Mouse (Mus musculus): ENCODE results near the gene Slc7a15. TPM values are rescaled to one million over a fixed set of nuclear protein-coding genes. Genes with fewer than 3 reads are reported as not detected.
A peak's percentile ranks its signal among the peaks of the same experiment; 100 is the strongest.
"Not testable (repeated sequence)": the region's sequence is repeated elsewhere in the genome, so short reads cannot be mapped to it uniquely, and the experiment has no call there.

Slc7a15 gene
- total RNA-seq, 2 experiments from 2014 or later = not detected

DNA sequence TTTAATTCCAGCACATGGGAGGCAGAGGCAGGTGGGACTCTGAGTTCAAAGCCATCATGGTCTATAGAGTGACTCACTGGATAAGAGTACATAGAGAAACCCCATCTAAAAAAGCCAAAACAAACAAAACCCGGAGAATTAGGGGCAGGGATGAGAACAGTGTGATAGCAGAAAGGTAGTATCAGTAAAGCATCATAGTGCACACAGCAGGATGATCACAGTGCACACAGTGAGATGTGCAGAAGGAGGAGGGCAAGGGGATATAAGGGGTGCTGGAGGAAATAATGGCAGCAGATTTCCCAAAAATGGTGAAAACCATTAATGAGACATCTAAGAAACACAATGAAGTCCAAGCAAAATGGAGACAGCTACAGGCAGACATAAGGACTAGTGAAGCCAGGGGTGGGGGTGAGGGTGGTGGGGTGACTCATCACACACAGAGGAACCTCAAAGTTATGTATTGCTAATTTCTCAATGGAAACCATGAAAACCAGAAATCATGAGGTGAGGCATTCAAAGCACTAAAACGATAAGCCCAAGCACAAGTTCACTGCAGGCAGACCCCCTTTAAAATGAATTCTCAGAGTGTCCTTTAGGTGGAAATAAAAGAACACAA lies 27.5 kb downstream of the Slc7a15 start:
- DNase-seq; intact Hi-C loops (cut with DNase I): not testable (repeated sequence)

DNA sequence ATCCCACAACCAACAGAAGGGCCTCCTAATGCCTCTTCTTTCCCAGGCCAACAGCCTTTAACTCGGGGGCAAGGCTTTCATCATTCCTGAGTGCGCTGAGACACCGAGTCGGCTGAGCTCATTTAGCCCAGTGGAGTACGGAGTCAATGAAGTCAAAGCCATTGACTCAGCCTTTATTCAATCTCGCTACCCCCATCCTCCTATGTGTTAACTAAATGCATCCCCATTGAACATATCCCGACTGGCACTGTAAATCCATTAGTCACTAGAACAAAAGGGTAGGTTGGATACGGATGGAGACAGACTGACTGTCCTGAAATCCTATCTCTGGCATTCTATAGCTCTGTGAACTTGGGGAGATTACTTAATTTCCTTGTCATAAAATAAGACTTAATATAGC lies 36.7 kb downstream of the Slc7a15 start:
- DNase-seq; intact Hi-C loops (cut with DNase I): not testable (repeated sequence)

DNA sequence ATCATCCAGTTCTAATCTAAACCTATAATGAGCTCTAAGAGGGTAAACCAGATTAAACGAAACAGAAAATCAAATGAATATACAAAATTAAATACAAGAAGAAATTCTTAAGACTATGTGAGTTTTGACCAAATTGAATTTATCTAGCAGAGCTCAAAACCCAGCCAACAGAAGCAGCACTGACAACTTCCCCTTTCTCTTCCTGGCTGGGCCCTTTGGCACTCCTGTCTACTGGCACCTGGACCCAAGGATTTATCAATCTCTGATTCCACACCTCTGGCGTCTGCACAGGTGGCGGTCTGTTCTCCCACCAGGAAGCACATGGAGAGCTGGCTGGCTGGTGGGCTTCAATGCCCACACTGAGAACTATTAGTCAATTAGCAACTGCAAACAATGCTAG lies 39.0 kb downstream of the Slc7a15 start:
- not testable (repeated sequence) for DNase-seq

DNA sequence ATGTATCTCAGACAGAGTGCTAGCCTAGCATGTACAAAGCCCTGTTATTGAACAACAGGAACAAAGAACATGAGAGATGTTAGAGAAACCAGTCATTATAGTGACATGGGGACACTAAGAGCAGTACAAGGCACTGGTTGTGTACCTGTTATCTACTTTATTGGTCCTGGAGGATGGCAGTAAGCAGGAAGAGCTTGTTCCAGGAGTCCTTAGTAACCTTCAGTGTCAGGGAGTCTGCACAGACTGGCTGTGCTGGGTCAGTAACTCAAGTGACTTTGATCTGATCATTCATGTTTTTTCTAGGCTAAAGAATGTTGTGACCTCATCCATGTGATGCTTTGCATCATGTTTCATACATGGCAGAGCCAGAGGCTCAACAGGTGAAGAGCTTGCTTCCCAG lies 42.7 kb downstream of the Slc7a15 start:
- intact Hi-C loops (cut with DNase I) = no loop called here
- DNase-seq = no peak

More for the DNA sequence above, 39.0 kb downstream of the Slc7a15 start:
- intact Hi-C loops (cut with DNase I) = not testable (repeated sequence)

- intact Hi-C loops (cut with DNase I) = no loop called here
- DNase-seq = no peak
Observed at GRCm38 (mm10) chr12:8555419-8555818, 43.4 kb downstream of the Slc7a15 start.

GRCm38 (mm10) chr12:8547357-8547756 lies 51.5 kb downstream of the Slc7a15 start:
- peak; percentile 59 to 67 for DNase-seq
- intact Hi-C loops (cut with DNase I) = loop anchor here (2.0 kb wide), 3 partner anchors 39 to 235 kb away; partner anchors contain the start of gene Hs1bp3

GRCm38 (mm10) chr12:8546801-8547200 lies 52.1 kb downstream of the Slc7a15 start:
- DNase-seq = no peak
- intact Hi-C loops (cut with DNase I) = loop anchor here (2.0 kb wide), 3 partner anchors 38 to 234 kb away; partner anchors contain the start of gene Hs1bp3

- no peak for DNase-seq
- intact Hi-C loops (cut with DNase I) = no loop called here
Observed at GRCm38 (mm10) chr12:8545066-8545610, 53.7 kb downstream of the Slc7a15 start.

DNA sequence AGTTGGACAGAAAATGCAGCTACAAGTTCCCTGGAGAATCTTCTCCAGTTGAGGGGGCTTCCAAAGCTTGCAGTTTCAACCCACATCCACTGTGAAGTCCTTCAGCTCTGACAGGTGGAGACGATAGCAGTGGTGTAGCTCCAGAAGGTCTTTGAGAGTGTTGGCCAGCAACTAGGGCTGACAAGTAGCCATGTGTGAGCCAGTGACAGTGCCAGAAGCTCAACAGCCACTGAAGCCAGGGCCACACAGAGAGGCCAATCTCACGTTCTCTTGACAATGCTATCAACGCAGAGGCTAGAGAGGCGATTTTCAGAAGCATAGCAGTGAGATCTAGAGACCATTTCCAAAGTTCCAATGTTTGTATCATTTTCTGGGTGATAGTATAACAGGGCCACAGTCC lies 56.5 kb downstream of the Slc7a15 start:
- intact Hi-C loops (cut with DNase I) = no loop called here
- no peak for DNase-seq

DNA sequence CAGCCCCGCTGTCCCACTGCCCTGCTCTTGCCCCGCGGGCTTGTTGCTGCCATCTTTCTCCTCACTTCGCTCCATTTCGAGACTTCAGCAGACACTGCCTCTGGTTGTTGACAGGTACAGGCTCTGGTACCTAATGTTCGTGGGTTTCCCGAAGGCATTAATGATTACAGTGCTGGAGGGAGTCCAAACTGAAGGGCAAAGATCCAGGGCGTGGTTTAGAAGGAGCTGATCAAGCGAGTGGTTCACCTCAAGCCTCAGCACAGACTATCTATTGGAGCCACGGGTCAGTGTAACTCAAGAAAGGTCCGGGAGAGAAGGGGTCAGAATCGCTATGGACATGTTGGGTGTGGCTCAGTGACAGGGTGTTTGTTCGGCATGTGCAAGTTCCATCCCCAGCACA lies 59.4 kb downstream of the Slc7a15 start:
- no peak for DNase-seq
- intact Hi-C loops (cut with DNase I) = no loop called here

DNA sequence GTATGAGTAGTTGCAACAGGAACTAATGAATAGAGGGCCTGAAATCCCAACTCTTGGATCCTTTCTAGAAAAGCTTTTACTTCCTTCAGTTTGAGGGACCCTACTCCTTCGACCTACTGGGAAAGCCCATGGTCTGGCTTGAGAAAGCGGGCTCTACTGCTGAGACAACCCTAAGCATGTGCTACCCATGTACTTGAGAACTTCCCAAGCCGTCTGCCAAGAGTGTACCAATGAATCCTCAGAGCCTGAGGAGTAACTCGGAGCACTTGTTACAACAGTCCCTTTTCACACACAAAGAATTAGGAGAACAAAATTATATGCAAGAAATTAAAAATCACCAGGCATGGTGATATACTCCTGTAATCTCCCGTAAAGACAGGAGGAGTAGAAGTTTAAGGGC lies 61.6 kb downstream of the Slc7a15 start:
- no peak for DNase-seq
- intact Hi-C loops (cut with DNase I) = no loop called here

DNA sequence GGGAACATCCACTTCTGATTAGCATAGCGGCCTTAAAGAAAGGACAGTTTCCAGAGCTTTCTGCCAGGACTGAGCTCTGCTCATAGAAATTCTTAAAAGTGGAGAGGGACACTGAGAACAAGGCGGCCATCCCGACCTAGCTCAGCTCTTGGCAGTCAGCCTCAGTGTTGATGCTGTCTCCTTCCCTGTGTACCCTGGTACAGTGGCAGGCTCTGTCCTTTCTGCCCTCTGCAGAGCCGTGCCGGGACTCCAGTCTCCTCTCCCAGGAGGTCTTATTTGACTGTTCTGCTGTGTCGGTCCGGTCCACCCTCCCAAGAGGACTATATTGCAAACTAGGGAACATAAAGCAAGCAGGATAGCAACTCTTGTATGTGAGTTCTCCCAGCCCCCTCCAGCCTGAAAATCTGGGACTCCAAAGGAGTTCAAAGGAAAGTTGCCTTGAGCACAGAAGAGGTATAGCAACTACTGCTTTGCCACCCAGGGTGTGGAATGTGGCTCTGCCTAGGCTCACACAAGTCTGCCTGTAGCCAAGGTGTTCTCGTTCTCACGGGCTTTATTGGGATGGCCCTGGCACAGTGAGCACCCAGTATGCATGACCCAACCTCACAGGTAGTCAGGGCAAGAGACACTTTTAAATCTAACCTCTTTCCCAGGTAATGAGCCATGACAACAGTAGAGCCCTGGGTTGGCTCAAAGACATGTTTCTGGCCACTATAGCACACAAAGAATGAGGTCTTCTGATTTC lies 62.5 kb downstream of the Slc7a15 start:
- DNase-seq = no peak
- intact Hi-C loops (cut with DNase I) = no loop called here

- DNase-seq = no peak
- intact Hi-C loops (cut with DNase I) = no loop called here
Observed at GRCm38 (mm10) chr12:8535596-8535995, 63.3 kb downstream of the Slc7a15 start.

GRCm38 (mm10) chr12:8534915-8535314 lies 64.0 kb downstream of the Slc7a15 start:
- intact Hi-C loops (cut with DNase I) = no loop called here
- no peak for DNase-seq

DNA sequence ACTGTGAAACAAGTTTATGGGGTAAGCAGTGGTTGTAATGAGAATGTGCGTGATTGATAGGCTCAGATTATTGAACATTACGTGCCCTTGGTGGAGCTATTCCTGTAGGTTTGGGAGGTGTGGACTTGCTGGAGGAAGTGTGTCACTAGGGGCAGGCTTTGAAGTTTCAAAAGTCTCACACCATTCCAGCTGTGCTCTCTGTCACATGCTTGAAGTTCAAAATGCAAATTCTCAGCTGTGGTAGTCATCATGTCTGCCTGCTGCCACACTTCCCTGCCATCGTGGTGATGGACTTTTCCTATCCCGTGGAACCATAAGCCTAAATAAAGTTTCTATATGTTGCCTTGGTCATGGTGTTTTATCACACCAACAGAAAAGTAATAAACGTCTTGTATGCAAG lies 71.1 kb downstream of the Slc7a15 start:
- DNase-seq = no peak
- intact Hi-C loops (cut with DNase I) = no loop called here

DNA sequence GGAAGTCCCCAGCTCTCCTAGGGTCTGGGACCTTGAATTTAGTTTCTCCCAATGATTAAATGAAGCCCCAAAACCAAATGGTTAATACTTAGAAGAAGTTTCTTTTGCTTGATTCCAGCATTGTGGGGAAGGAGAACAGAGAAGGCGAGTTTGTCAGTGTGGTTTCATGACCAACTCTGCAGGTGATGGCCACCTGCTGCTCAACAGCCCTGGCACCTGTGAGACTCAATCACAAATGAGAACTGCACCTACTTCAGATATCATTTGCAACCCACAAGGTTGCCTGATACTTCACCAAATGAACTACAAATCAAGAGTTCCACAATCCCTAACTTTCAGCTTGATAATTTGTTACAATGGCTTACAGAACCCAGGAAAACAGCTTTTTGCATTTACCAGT lies 71.7 kb downstream of the Slc7a15 start:
- intact Hi-C loops (cut with DNase I) = no loop called here
- no peak for DNase-seq

DNA sequence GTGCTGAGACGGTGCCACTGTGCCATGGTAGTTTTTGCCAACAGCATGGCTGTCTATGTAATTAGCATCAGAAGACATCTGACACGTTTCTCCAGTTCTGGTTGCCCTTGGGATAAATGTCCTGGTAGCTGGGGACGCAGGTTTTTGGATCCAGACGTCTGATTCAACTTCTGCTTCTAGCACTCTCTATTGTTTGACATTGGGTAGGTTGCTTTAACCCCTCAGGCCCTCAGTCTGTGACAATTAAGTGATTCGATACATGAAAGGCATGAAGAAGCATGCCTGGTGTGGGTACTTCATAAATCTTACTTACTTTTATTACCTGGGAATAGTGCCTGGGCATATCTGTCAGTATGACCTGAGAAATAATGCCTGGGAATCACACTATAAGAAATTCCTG lies 74.8 kb downstream of the Slc7a15 start:
- intact Hi-C loops (cut with DNase I) = no loop called here
- no peak for DNase-seq

GRCm38 (mm10) chr12:8522711-8523110 lies 76.2 kb downstream of the Slc7a15 start:
- intact Hi-C loops (cut with DNase I) = no loop called here
- DNase-seq = no peak

DNA sequence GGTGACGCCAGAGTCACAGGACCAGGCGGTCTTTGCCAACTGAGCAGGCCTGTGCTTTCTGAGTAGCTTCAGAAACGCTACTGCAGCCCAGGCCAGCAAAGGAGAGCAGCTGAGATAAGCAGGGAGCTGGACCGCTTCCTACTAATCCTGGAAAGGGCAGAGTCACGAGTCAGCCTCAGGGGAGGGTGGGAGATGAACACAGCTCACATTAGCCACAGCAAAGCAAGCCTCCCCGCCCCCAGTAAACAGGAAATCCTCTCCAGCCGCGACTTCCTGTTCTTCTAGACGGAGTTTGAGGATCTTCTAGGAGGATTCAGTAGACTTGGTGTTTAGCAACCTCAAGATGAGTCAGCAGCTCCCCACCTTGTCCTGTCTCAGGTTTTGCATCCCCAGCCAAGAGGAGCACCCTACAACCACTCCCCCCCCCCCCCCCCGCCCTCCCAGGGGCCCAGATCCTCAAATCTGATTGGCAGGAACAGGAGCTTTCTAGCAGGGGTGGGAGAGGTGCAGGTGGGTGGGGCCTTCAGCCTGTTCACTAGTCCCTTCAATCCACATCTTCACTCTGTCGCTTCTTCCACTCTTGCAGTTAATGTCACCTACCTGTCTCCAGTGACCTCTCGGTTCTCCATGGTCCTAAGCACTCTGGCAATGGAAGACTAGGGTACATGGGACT lies 77.4 kb downstream of the Slc7a15 start:
- intact Hi-C loops (cut with DNase I) = no loop called here
- peak; percentile 79 to 82 for DNase-seq

DNA sequence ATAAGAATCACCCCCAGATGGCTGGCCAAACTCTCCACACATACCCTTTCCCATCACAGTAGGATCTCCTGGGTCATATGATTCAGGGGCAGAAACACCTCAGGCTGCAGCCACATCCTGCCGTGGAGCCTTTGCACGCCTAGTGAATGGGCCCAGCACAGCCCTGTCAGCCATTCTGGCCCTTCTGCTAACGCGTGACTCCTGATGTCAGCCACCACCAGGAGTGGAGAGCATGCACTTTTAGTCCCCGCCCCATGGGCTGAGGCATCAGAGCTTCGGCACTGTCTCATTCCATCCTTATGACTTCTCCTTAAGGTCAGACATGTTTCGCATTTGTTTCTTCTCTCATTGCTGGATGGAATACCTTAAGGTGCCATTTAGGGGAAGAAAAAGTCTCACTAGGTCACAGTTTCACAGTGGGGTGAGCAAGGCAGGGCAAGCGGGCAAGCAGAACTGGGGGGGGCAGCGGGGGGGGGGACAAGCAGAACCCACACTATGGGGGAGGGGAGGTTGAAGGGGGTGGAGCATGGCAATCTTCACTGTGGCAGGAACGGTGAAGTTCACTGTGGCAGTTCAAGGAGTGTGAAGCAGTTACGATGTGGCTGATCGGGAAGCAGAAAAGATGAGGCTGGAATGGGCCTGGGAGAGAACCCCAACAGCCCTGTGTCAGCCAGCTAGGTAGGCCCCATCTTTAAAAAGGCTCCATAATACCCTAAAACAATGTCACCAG lies 79.3 kb downstream of the Slc7a15 start:
- intact Hi-C loops (cut with DNase I) = no loop called here
- DNase-seq = peak; percentile 19 to 25
